21 mouse cellular contexts compared by ENCODE assay signal in genomic region chr12:41091316-41091715, GRCm38 (mm10).
A peak's percentile ranks its signal among the peaks of the same experiment; 100 is the strongest.
DNase-seq lines count a peak whose midpoint lies in the region; ATAC-seq and TF ChIP-seq lines count a peak whose summit lies in the region.
"Had no signal": no experiment of that assay in that cellular context is flagged by ENCODE, and none has a peak within 500 bp of the region (broad histone marks: within the 10 kb centered on the region; RNA-seq: fewer than 3 reads in every experiment).

No protein-coding gene starts in this region.

- no peaks in the 10 kb centered on the region for H3K9me3 ChIP-seq in midbrain, embryonic 11.5 days (ENCODE audit: control insufficient read depth, low read length)
- H3K9me3 ChIP-seq in midbrain, embryonic 13.5 days: no peaks in the 10 kb centered on the region
- H3K9me3 ChIP-seq: embryonic facial prominence, embryonic 10.5 days; embryonic facial prominence, embryonic 12.5 days; forebrain, embryonic 13.5 days; forebrain, embryonic 15.5 days; G1E had no signal

- WGBS in midbrain, embryonic 11.5 days: 71% methylated on average over 2 of the region's 2 CpGs
- WGBS in midbrain, embryonic 13.5 days: 86% methylated on average over 2 of the region's 2 CpGs
- 83% methylated on average over 2 of the region's 2 CpGs for WGBS in olfactory bulb, adult 2 months

- H3K27me3 ChIP-seq in midbrain, embryonic 11.5 days (ENCODE audit: control insufficient read depth, insufficient read depth, low read length): no peaks in the 10 kb centered on the region
- no peaks in the 10 kb centered on the region for H3K27me3 ChIP-seq in midbrain, embryonic 13.5 days
- H3K27me3 ChIP-seq: CH12.LX; embryonic facial prominence, embryonic 12.5 days; forebrain, embryonic 13.5 days; forebrain, embryonic 15.5 days; Patski had no signal

- no peaks in the 10 kb centered on the region for H3K36me3 ChIP-seq in midbrain, embryonic 11.5 days (ENCODE audit: control insufficient read depth, insufficient read depth, low read length)
- H3K36me3 ChIP-seq in midbrain, embryonic 13.5 days: no peaks in the 10 kb centered on the region
- H3K36me3 ChIP-seq: embryonic facial prominence, embryonic 10.5 days; embryonic facial prominence, embryonic 12.5 days; forebrain, embryonic 15.5 days; G1E had no signal

- no peak for ATAC-seq in midbrain, embryonic 11.5 days (ENCODE audit: low FRiP score)
- ATAC-seq in midbrain, embryonic 13.5 days: no peak
- no peak for ATAC-seq in monocyte, adult 5-6 weeks (replicated peaks; ENCODE audit: insufficient number of reproducible peaks, low FRiP score, low TSS enrichment, poor library complexity, severe bottlenecking)
- ATAC-seq: activated CD4-positive, CD25-positive, alpha-beta regulatory T cell, adult 4 months; CD4-positive, CD25-positive, alpha-beta regulatory T cell, adult 4 months; forebrain, embryonic 13.5 days; forebrain, embryonic 15.5 days; forebrain, postnatal 0 days; Patski had no signal

- TF ChIP-seq CTCF in olfactory bulb, adult 2 months (IDR thresholded peaks at IDR 0.05; ENCODE audit: insufficient read depth, low read depth, low read length): no peak

- no peak for TF ChIP-seq POLR2A in olfactory bulb, adult 2 months (IDR thresholded peaks at IDR 0.05; ENCODE audit: insufficient read depth, low read depth, low read length)

- DNase-seq in heart, adult 11 months: peak; percentile 31
- DNase-seq in heart, adult 8-10 months (ENCODE audit: low spot score): no peak
- peak; percentile 65 for DNase-seq in midbrain, embryonic 11.5 days (ENCODE audit: low spot score, missing footprints)
- DNase-seq: B cell, adult 2 months; cerebellum, adult 11-12 months; cerebellum, adult 2 months; cerebellum, adult 9-10 months; cerebellum, postnatal 25 days; forebrain, postnatal 0 days had no signal

- H3K4me1 ChIP-seq in midbrain, embryonic 11.5 days (ENCODE audit: control insufficient read depth, insufficient read depth, low read length): no peaks in the 10 kb centered on the region
- no peaks in the 10 kb centered on the region for H3K4me1 ChIP-seq in midbrain, embryonic 13.5 days (replicated peaks)
- H3K4me1 ChIP-seq in olfactory bulb, adult 2 months (ENCODE audit: control insufficient read depth, insufficient read depth, low read length): peaks cover 2% of the 10 kb centered on the region; the same call in 1 of the 2 replicates
- H3K4me1 ChIP-seq: embryonic facial prominence, embryonic 10.5 days; embryonic facial prominence, embryonic 12.5 days; forebrain, embryonic 13.5 days; forebrain, embryonic 15.5 days had no signal

- no peak overlapping the region for H3K9ac ChIP-seq in midbrain, embryonic 11.5 days (ENCODE audit: low read length)
- H3K9ac ChIP-seq in midbrain, embryonic 13.5 days (replicated peaks): no peak overlapping the region
- H3K9ac ChIP-seq: embryonic facial prominence, embryonic 12.5 days; forebrain, embryonic 13.5 days; forebrain, embryonic 15.5 days; forebrain, postnatal 0 days had no signal

- no peak overlapping the region for H3K4me3 ChIP-seq in midbrain, embryonic 11.5 days (ENCODE audit: low read depth, low read length)
- H3K4me3 ChIP-seq in midbrain, embryonic 13.5 days (replicated peaks): no peak overlapping the region
- no peak overlapping the region for H3K4me3 ChIP-seq in olfactory bulb, adult 2 months (ENCODE audit: insufficient read depth, low read depth, low read length)
- H3K4me3 ChIP-seq: embryonic facial prominence, embryonic 10.5 days; embryonic facial prominence, embryonic 12.5 days; forebrain, embryonic 13.5 days; forebrain, embryonic 15.5 days had no signal

- no peak overlapping the region for H3K4me2 ChIP-seq in midbrain, embryonic 11.5 days
- no peak overlapping the region for H3K4me2 ChIP-seq in midbrain, embryonic 13.5 days (replicated peaks)
- H3K4me2 ChIP-seq: embryonic facial prominence, embryonic 12.5 days; forebrain, embryonic 13.5 days; forebrain, embryonic 15.5 days had no signal

- H3K27ac ChIP-seq in midbrain, embryonic 11.5 days (ENCODE audit: low read depth, low read length): no peak overlapping the region
- no peak overlapping the region for H3K27ac ChIP-seq in midbrain, embryonic 13.5 days
- peak overlapping the region; percentile 26 for H3K27ac ChIP-seq in olfactory bulb, adult 2 months (ENCODE audit: insufficient read depth, low read depth, low read length)
- H3K27ac ChIP-seq: embryonic facial prominence, embryonic 10.5 days; embryonic facial prominence, embryonic 12.5 days; forebrain, embryonic 13.5 days; forebrain, embryonic 15.5 days had no signal
